Mouse (Mus musculus) cerebellum, adult 2 months (tissue): ENCODE measurements at regions not wholly inside any gene's neighbourhood (a gene's known extent, or its start where the extent isn't known, plus 50 kb on each side); places are given as distances from the start of the nearest gene placed in this dataset.

Experiments
- CTCF ChIP-seq: fragments of 200-500 bp; IDR thresholded peaks from 2 replicates; pipeline ENCODE4 v1.5.1; 2011; ENCODE audit warnings: low read depth, mild to moderate bottlenecking, control low read depth, low read length, moderate library complexity, borderline replicate concordance; ENCODE audit not compliant: insufficient read depth
- POLR2A ChIP-seq: fragments of 200-500 bp; IDR thresholded peaks from 2 replicates; pipeline ENCODE4 v1.6.1; 2011; ENCODE audit warnings: low read length, control low read depth, borderline replicate concordance; ENCODE audit not compliant: insufficient read depth

- no peak for TF ChIP-seq CTCF
- TF ChIP-seq POLR2A = no peak
These were observed 1137.9 kb downstream of the Pla2g4a start for GRCm38 (mm10) chr1:148823146-148823545.
